8 mouse cellular contexts compared by ENCODE assay signal in the genomic region with DNA sequence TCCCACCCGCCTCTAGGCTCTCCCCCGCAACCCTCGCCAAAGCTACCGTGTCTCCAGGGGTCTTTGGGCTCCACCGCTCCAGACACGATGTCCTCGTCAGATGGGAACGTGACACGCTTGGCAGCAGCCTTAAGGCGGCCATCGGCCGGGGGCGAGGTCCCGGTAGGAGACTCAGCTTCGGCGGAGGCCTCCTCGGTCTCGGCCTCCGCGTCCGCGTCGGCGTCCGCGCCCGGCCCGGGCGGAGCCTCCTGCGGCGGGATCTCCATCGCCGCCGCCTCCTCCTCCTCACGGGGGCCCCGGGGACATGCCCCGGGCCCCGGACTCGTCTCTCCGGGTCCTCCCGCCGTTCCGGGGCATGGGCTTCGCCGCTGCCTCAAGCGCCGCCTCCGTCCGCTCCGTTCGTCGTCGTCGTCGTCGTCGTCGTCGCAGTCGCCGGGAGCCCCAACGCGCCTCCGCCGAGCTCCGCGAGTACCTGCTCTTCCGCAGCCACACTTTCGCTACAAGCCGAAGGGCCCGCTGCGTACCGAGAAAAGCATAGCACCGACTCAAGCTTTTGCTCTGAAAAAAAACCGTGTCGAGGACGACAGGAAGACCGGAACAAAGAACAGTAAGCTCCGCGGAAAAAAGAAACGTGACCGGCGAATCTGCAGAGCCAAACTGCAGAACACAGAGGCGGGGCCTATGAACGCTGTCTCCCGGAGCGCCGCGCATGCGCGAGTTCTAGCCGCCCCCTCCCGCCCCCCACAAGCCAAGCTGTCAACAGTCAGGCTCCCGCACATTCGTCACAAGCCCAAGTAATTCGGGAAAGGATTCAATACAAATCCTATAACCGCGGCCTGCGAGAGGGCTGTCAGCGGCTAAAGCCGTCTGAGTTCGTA. TPM values are rescaled to one million over a fixed set of nuclear protein-coding genes. Genes with fewer than 3 reads are reported as not detected.
DNase-seq lines count a peak whose midpoint lies in the region; ATAC-seq and TF ChIP-seq lines count a peak whose summit lies in the region.

No protein-coding gene starts in this region.

- ATAC-seq in embryonic facial prominence, embryonic 14.5 days (ENCODE audit: low read depth), result peak; percentile 90
- peak; percentile 87 for ATAC-seq in limb, embryonic 13.5 days (ENCODE audit: low FRiP score, low read depth)
- ATAC-seq in midbrain, embryonic 15.5 days (replicated peaks), result peak; percentile 91

- peaks cover 30% of the 10 kb centered on the region for H3K36me3 ChIP-seq in embryonic facial prominence, embryonic 14.5 days (ENCODE audit: control insufficient read depth, insufficient read depth, low read length)
- peaks cover 41% of the 10 kb centered on the region for H3K36me3 ChIP-seq in limb, embryonic 13.5 days
- peaks cover 16% of the 10 kb centered on the region for H3K36me3 ChIP-seq in midbrain, embryonic 15.5 days (replicated peaks)

- H3K9ac ChIP-seq in embryonic facial prominence, embryonic 14.5 days (ENCODE audit: low read depth, low read length), result peak overlapping the region; percentile 97
- H3K9ac ChIP-seq in limb, embryonic 13.5 days, result peak overlapping the region; percentile 98
- peak overlapping the region; percentile 95 for H3K9ac ChIP-seq in midbrain, embryonic 15.5 days

- under 1% methylated on average over 102 of the region's 102 CpGs for WGBS in bone marrow, adult 2 months
- WGBS in embryonic facial prominence, embryonic 14.5 days, result under 1% methylated on average over 79 of the region's 102 CpGs
- WGBS in limb, embryonic 13.5 days, result under 1% methylated on average over 102 of the region's 102 CpGs
- under 1% methylated on average over 102 of the region's 102 CpGs for WGBS in midbrain, embryonic 15.5 days

- no peak for TF ChIP-seq CTCF in bone marrow, adult 2 months (IDR thresholded peaks at IDR 0.05; ENCODE audit: control insufficient read depth, insufficient read depth, low read length)

- H3K9me3 ChIP-seq in embryonic facial prominence, embryonic 14.5 days (ENCODE audit: control insufficient read depth, low read length), result 0 out of 2 replicates have a peak, but pooled peaks cover 4% of the 10 kb centered on the region
- no peaks in the 10 kb centered on the region for H3K9me3 ChIP-seq in limb, embryonic 13.5 days
- H3K9me3 ChIP-seq in midbrain, embryonic 15.5 days, result no peaks in the 10 kb centered on the region

- peaks cover 8% of the 10 kb centered on the region for H3K4me1 ChIP-seq in bone marrow, adult 2 months (ENCODE audit: control insufficient read depth, insufficient read depth, low read length)
- peaks cover 26% of the 10 kb centered on the region for H3K4me1 ChIP-seq in embryonic facial prominence, embryonic 14.5 days (ENCODE audit: control insufficient read depth, insufficient read depth, low read length)
- peaks cover 50% of the 10 kb centered on the region for H3K4me1 ChIP-seq in limb, embryonic 13.5 days
- H3K4me1 ChIP-seq in midbrain, embryonic 15.5 days, result peaks cover 58% of the 10 kb centered on the region

- H3K27ac ChIP-seq in bone marrow, adult 2 months (ENCODE audit: control insufficient read depth, insufficient read depth, low read depth, low read length, poor library complexity), result peak overlapping the region; percentile 96
- peak overlapping the region; percentile 94 for H3K27ac ChIP-seq in embryonic facial prominence, embryonic 14.5 days (replicated peaks; ENCODE audit: low read depth, low read length)
- peak overlapping the region; percentile 83 for H3K27ac ChIP-seq in limb, embryonic 13.5 days
- peak overlapping the region; percentile 96 for H3K27ac ChIP-seq in midbrain, embryonic 15.5 days

- H3K27me3 ChIP-seq in embryonic facial prominence, embryonic 14.5 days (replicated peaks; ENCODE audit: control insufficient read depth, insufficient read depth, low read length), result no peaks in the 10 kb centered on the region
- no peaks in the 10 kb centered on the region for H3K27me3 ChIP-seq in limb, embryonic 13.5 days
- no peaks in the 10 kb centered on the region for H3K27me3 ChIP-seq in midbrain, embryonic 15.5 days (replicated peaks)

- H3K4me2 ChIP-seq in embryonic facial prominence, embryonic 14.5 days (ENCODE audit: low read depth, low read length), result peak overlapping the region; percentile 98
- H3K4me2 ChIP-seq in limb, embryonic 13.5 days (replicated peaks), result peak overlapping the region; percentile 99
- peak overlapping the region; percentile 97 for H3K4me2 ChIP-seq in midbrain, embryonic 15.5 days

- peak overlapping the region; percentile 98 for H3K4me3 ChIP-seq in bone marrow, adult 2 months (replicated peaks; ENCODE audit: control insufficient read depth, low read depth, low read length)
- H3K4me3 ChIP-seq in embryonic facial prominence, embryonic 14.5 days (ENCODE audit: low read depth, low read length), result peak overlapping the region; percentile 99
- peak overlapping the region; percentile 99 for H3K4me3 ChIP-seq in limb, embryonic 13.5 days
- H3K4me3 ChIP-seq in midbrain, embryonic 15.5 days, result peak overlapping the region; percentile 86

- TF ChIP-seq POLR2A in bone marrow, adult 2 months (IDR thresholded peaks at IDR 0.05; ENCODE audit: borderline replicate concordance, control insufficient read depth, low read depth, low read length), result peak; percentile 53; the same call in 1 of the 2 replicates

- DNase-seq in A20 (ENCODE audit: low read depth, low spot score), result peak; percentile 97
- DNase-seq in embryonic facial prominence, embryonic 14.5 days (ENCODE audit: low spot score), result peak; percentile 97
- peak; percentile 81 for DNase-seq in heart, adult 8-10 months (ENCODE audit: low spot score)
- peak; percentile 79 to 86 for DNase-seq in kidney, adult 8-10 months
- DNase-seq in spleen, adult 18-20 months, result peak; percentile 80 to 87

RNA-seq across cellular contexts. Expression of gene Ppp1r37, which starts 0.9 kb away (rescaled TPM):
- polyA plus RNA-seq in bone marrow, adult 2 months (2011; ENCODE audit: insufficient read depth, insufficient read length, low replicate concordance, missing spikeins), result 71.6 and 93.5 TPM in 2 replicates
- polyA plus RNA-seq in embryonic facial prominence, embryonic 14.5 days (2014; fragmentation: Nextera tagmentation; extraction: Ambion mirVana), result 4.9 and 5.7 TPM in 2 replicates
- total RNA-seq in heart, adult 8-10 months (2022), result 10 to 100 TPM; 61.6 to 72.9 (median 63.8) TPM
- 22.4 and 26.2 TPM in 2 replicates for polyA plus RNA-seq in limb, embryonic 13.5 days (2015; fragmentation: Nextera tagmentation; extraction: Ambion mirVana)
- 44.0 and 48.3 TPM in 2 replicates for polyA plus RNA-seq in midbrain, embryonic 15.5 days (2015; fragmentation: Nextera tagmentation; extraction: Ambion mirVana)

RNA-seq across cellular contexts. Expression of gene Zfp296, which starts 15.1 kb away (rescaled TPM):
- polyA plus RNA-seq in bone marrow, adult 2 months (2011; ENCODE audit: insufficient read depth, insufficient read length, low replicate concordance, missing spikeins), result 2.8 and 3.0 TPM in 2 replicates
- polyA plus RNA-seq in embryonic facial prominence, embryonic 14.5 days (2014; fragmentation: Nextera tagmentation; extraction: Ambion mirVana), result 0.48 and 1.2 TPM in 2 replicates
- under 1 TPM; 0.25 to 0.84 (median 0.34) TPM for total RNA-seq in heart, adult 8-10 months (2022)
- 0.36 and 0.73 TPM in 2 replicates for polyA plus RNA-seq in limb, embryonic 13.5 days (2015; fragmentation: Nextera tagmentation; extraction: Ambion mirVana)
- polyA plus RNA-seq in midbrain, embryonic 15.5 days (2015; fragmentation: Nextera tagmentation; extraction: Ambion mirVana), result 0.25 and 0.26 TPM in 2 replicates

RNA-seq across cellular contexts. Expression of gene Gemin7, which starts 15.4 kb away (rescaled TPM):
- polyA plus RNA-seq in bone marrow, adult 2 months (2011; ENCODE audit: insufficient read depth, insufficient read length, low replicate concordance, missing spikeins), result 52.9 and 74.3 TPM in 2 replicates
- 142 and 151 TPM in 2 replicates for polyA plus RNA-seq in embryonic facial prominence, embryonic 14.5 days (2014; fragmentation: Nextera tagmentation; extraction: Ambion mirVana)
- 10 to 100 TPM; 44.9 to 65.4 (median 52.1) TPM for total RNA-seq in heart, adult 8-10 months (2022)
- 167 and 179 TPM in 2 replicates for polyA plus RNA-seq in limb, embryonic 13.5 days (2015; fragmentation: Nextera tagmentation; extraction: Ambion mirVana)
- polyA plus RNA-seq in midbrain, embryonic 15.5 days (2015; fragmentation: Nextera tagmentation; extraction: Ambion mirVana), result 142 and 155 TPM in 2 replicates

RNA-seq across cellular contexts. Expression of gene Clasrp, which starts 42.3 kb away (rescaled TPM):
- polyA plus RNA-seq in bone marrow, adult 2 months (2011; ENCODE audit: insufficient read depth, insufficient read length, low replicate concordance, missing spikeins), result 64.7 and 98.2 TPM in 2 replicates
- 36.0 and 47.5 TPM in 2 replicates for polyA plus RNA-seq in embryonic facial prominence, embryonic 14.5 days (2014; fragmentation: Nextera tagmentation; extraction: Ambion mirVana)
- total RNA-seq in heart, adult 8-10 months (2022), result 10 to 100 TPM in 3 of 4 experiments, 1 to 10 TPM in 1; 9.6 to 16.8 (median 12.1) TPM
- polyA plus RNA-seq in limb, embryonic 13.5 days (2015; fragmentation: Nextera tagmentation; extraction: Ambion mirVana), result 62.2 and 64.6 TPM in 2 replicates
- polyA plus RNA-seq in midbrain, embryonic 15.5 days (2015; fragmentation: Nextera tagmentation; extraction: Ambion mirVana), result 67.2 and 69.1 TPM in 2 replicates

RNA-seq across cellular contexts. Expression of gene Nkpd1, which starts 44.4 kb away (rescaled TPM):
- polyA plus RNA-seq in bone marrow, adult 2 months (2011; ENCODE audit: insufficient read depth, insufficient read length, low replicate concordance, missing spikeins), result not detected in 2 replicates
- polyA plus RNA-seq in embryonic facial prominence, embryonic 14.5 days (2014; fragmentation: Nextera tagmentation; extraction: Ambion mirVana), result 0.14 and 0.42 TPM in 2 replicates
- not detected for total RNA-seq in heart, adult 8-10 months (2022)
- 0.10 and 0.11 TPM in 2 replicates for polyA plus RNA-seq in limb, embryonic 13.5 days (2015; fragmentation: Nextera tagmentation; extraction: Ambion mirVana)
- polyA plus RNA-seq in midbrain, embryonic 15.5 days (2015; fragmentation: Nextera tagmentation; extraction: Ambion mirVana), result 0.74 and 0.95 TPM in 2 replicates

Comparison
In these comparisons a context has a peak if more than half of its experiments do, and no peak if none do; other contexts are left out.
1. Peak in every context shown above with its lines: DNase-seq, ATAC-seq, H3K4me3 ChIP-seq and H3K27ac ChIP-seq.